Mouse (Mus musculus) C2C12 (cell line): ENCODE data around the gene Fgf11. TPM values are rescaled to one million over a fixed set of nuclear protein-coding genes. Genes with fewer than 3 reads are reported as not detected.

Source experiments
- H3K27me3 ChIP-seq: one replicate; pipeline ENCODE4 v1.6.1; 2011; ENCODE audit not compliant: control insufficient read depth, insufficient read depth, insufficient read length
- H3K36me3 ChIP-seq: one replicate; pipeline ENCODE4 v1.6.1; 2011; ENCODE audit not compliant: control insufficient read depth, insufficient read depth
- H3K4me3 ChIP-seq: one replicate; pipeline ENCODE4 v1.5.1; 2011; ENCODE audit warnings: mild to moderate bottlenecking, control low read depth; ENCODE audit not compliant: poor library complexity, insufficient read depth, severe bottlenecking
- H3K79me2 ChIP-seq: one replicate; pipeline ENCODE4 v1.6.1; 2011; ENCODE audit not compliant: control insufficient read depth, insufficient read depth
- H3K79me3 ChIP-seq: one replicate; pipeline ENCODE4 v1.6.1; 2011; ENCODE audit warnings: low read depth, control low read depth
- H3ac ChIP-seq: one replicate; pipeline ENCODE3; 2011; ENCODE audit warnings: low read depth; ENCODE audit not compliant: control insufficient read depth, insufficient read length
- CEBPB ChIP-seq: IDR thresholded peaks from one replicate; pipeline ENCODE4 v1.6.1; 2011; ENCODE audit warnings: low read depth, mild to moderate bottlenecking, control low read depth, moderate library complexity
- CTCF ChIP-seq: IDR thresholded peaks from one replicate; pipeline ENCODE4 v1.5.1; 2011; ENCODE audit not compliant: control insufficient read depth, insufficient read depth, insufficient read length
- FOSL1 ChIP-seq: IDR thresholded peaks from one replicate; pipeline ENCODE4 v1.8.0; 2011; ENCODE audit warnings: mild to moderate bottlenecking, low read length; ENCODE audit not compliant: poor library complexity, insufficient read depth, severe bottlenecking
- MAX ChIP-seq: IDR thresholded peaks from one replicate; pipeline ENCODE4 v1.6.1; 2011; ENCODE audit warnings: mild to moderate bottlenecking, control low read depth
- MYOD1 ChIP-seq: IDR thresholded peaks from one replicate; pipeline ENCODE4 v1.6.1; 2011; ENCODE audit warnings: low read depth; ENCODE audit not compliant: control insufficient read depth, insufficient read length
- MYOG ChIP-seq: IDR thresholded peaks from one replicate; pipeline ENCODE4 v1.6.1; 2011; ENCODE audit not compliant: control insufficient read depth, insufficient read length; ENCODE audit errors: extremely low read depth
- USF1 ChIP-seq: IDR thresholded peaks from one replicate; pipeline ENCODE4 v1.6.1; 2011; ENCODE audit warnings: low read depth, mild to moderate bottlenecking, control low read depth, moderate library complexity
- polyA plus RNA-seq: library from polyadenylated mRNA; unstranded; fragments of >200 nt; fragmentation: generic; extraction: Trizol; gene quantifications from one replicate; pipeline ENCODE4 v1.2.1, GENCODE M21; 2012; ENCODE audit warnings: missing spikeins

Gene Fgf11
- polyA plus RNA-seq, 1 experiment: 4.2 TPM

GRCm38 (mm10) chr11:69846738-69847688 is 45.4 kb upstream of the Fgf11 start:
- Histone ChIP-seq H3K27me3 (no peaks in the 10 kb centered on the region), H3K79me3 (peaks cover 2% of the 10 kb centered on the region), H3K36me3 (peaks cover 45% of the 10 kb centered on the region), H3ac (peak overlapping the region; percentile 89), H3K79me2 (peaks cover 22% of the 10 kb centered on the region), H3K4me3 (peak overlapping the region; percentile 89)
- no peak for TF ChIP-seq MAX
- TF ChIP-seq MYOD1: no peak
- TF ChIP-seq USF1: no peak
- no peak for TF ChIP-seq FOSL1
- TF ChIP-seq CTCF: no peak
- no peak for TF ChIP-seq CEBPB
- no peak for TF ChIP-seq MYOG

GRCm38 (mm10) chr11:69846198-69846680 is 44.6 kb upstream of the Fgf11 start, which contains the start of gene Plscr3:
Plscr3 (plus strand) TSS chr11:69846376.
- peak within 1 kb of the TSS; percentile 89 for H3K4me3 ChIP-seq
- H3K79me3 ChIP-seq: peaks cover 2% of the 10 kb centered on the region
- peaks cover 38% of the 10 kb centered on the region for H3K36me3 ChIP-seq
- TF ChIP-seq USF1 (no peak), MAX (peak; percentile 90)
- peak within 1 kb of the TSS; percentile 89 for H3ac ChIP-seq
- H3K27me3 ChIP-seq: no peaks in the 10 kb centered on the region
- H3K79me2 ChIP-seq: peaks cover 22% of the 10 kb centered on the region

GRCm38 (mm10) chr11:69838714-69839104 is 37.1 kb upstream of the Fgf11 start:
- peaks cover 1% of the 10 kb centered on the region for H3K36me3 ChIP-seq
- H3K27me3 ChIP-seq: no peaks in the 10 kb centered on the region
- peaks cover 18% of the 10 kb centered on the region for H3K79me2 ChIP-seq
- no peak for TF ChIP-seq MAX
- TF ChIP-seq USF1: no peak
- TF ChIP-seq FOSL1: no peak
- TF ChIP-seq MYOD1: no peak
- TF ChIP-seq CTCF: no peak
- TF ChIP-seq CEBPB: no peak
- no peak for TF ChIP-seq MYOG
- H3K79me3 ChIP-seq: no peaks in the 10 kb centered on the region
- peak overlapping the region; percentile 86 for H3ac ChIP-seq
- peak overlapping the region; percentile 76 for H3K4me3 ChIP-seq

GRCm38 (mm10) chr11:69837952-69838713 is 36.5 kb upstream of the Fgf11 start, which contains the start of gene Tmem256:
Tmem256 (plus strand) TSS chr11:69838514.
- Histone ChIP-seq H3K79me3 (no peaks in the 10 kb centered on the region), H3K79me2 (peaks cover 18% of the 10 kb centered on the region), H3K27me3 (no peaks in the 10 kb centered on the region), H3K4me3 (peak within 1 kb of the TSS; percentile 76), H3ac (peak within 1 kb of the TSS; percentile 86), H3K36me3 (peaks cover 7% of the 10 kb centered on the region)
- TF ChIP-seq MAX (peak; percentile 48), USF1 (no peak)

GRCm38 (mm10) chr11:69837604-69837951 is 35.9 kb upstream of the Fgf11 start, which contains the start of gene Nlgn2:
Nlgn2 (minus strand) TSS chr11:69837784.
- no peaks in the 10 kb centered on the region for H3K79me3 ChIP-seq
- peaks cover 18% of the 10 kb centered on the region for H3K79me2 ChIP-seq
- peak within 1 kb of the TSS; percentile 76 for H3K4me3 ChIP-seq
- TF ChIP-seq FOSL1 (no peak), USF1 (no peak), MYOG (no peak), MYOD1 (no peak), CEBPB (no peak), MAX (no peak), CTCF (no peak)
- peaks cover 12% of the 10 kb centered on the region for H3K36me3 ChIP-seq
- no peaks in the 10 kb centered on the region for H3K27me3 ChIP-seq
- peak within 1 kb of the TSS; percentile 86 for H3ac ChIP-seq
